Mouse (Mus musculus): ENCODE measurements at regions not wholly inside any gene's neighbourhood (a gene's known extent, or its start where the extent isn't known, plus 50 kb on each side); places are given as distances from the start of the nearest gene placed in this dataset.

DNA sequence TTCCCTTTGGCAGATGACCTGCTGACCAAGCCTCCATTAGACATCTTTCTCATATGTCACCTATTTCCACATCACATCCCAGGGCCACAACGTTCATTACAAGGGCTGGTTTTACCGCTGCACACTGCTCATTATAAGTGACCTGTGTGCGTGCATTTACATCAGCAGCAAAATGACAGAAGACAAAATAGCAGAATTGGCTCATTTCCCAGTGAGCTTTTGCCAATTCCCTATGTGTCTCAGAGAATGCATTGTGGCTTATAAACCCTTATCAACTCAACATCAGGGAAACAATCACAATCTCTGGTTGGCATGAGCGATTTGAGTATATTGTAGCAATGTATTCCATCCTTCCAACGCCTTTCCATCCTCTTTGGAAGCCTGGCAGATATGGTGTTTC is 364.7 kb downstream of the Samd5 start:
- in situ Hi-C loops (cut with MboI, MseI), result no loop called here

DNA sequence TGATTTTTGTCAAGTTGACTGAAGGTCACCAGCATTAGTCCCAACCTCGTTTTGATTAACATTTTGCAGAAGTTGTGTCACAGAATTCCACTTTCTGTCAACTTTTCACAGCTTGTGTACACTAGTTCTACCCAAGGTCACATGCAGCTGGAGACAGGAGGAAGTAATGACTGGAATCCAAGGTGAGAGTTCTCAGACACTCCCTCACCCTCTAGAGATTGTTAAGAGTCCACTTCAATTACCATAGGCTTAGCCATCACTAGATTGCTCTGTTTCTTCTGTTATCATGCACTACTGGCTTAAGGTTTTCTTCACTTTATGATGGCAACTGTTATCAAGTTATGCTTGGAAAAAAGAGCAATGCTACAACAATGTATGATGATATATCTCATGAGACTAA is 379.0 kb downstream of the Samd5 start:
- in situ Hi-C loops (cut with MboI, MseI), result no loop called here

DNA sequence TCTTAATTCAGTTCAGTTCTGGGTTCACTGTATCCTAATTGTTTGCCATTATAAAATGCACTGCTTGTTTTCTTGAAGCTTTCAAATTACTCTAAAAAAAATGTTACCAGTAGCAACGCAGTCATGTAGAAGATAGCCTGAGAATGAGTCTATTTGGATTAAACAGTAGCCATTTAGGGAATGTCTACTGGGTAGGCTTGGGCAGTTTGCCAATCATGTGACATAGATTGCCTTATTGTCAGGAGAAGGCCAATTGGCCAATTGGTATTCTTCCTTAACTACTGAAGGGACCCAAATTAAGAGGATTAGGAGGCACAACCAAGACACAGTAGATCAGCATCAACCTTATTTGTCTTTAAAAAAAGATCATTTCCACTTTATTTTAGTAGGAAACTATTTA is 379.7 kb downstream of the Samd5 start:
- in situ Hi-C loops (cut with MboI, MseI), result no loop called here

DNA sequence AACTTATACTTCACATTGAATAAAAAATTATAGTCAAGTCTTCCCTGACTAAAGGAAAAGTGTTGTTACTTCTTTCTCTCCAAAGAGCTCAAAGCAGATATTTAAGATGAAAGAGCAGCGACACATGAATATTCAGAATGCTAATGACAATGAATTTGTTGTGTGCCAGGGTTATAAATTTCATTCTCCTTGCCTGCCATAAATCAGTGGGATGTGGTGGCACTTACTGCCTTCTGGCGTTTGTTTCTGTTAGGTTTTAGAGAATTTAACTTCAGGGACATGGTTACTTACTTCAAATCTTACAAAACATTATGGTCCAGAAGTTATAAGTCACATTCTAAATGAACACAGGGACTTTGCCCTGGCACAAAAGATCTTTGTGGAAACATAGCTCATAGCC is 380.4 kb downstream of the Samd5 start:
- in situ Hi-C loops (cut with MboI, MseI), result no loop called here

DNA sequence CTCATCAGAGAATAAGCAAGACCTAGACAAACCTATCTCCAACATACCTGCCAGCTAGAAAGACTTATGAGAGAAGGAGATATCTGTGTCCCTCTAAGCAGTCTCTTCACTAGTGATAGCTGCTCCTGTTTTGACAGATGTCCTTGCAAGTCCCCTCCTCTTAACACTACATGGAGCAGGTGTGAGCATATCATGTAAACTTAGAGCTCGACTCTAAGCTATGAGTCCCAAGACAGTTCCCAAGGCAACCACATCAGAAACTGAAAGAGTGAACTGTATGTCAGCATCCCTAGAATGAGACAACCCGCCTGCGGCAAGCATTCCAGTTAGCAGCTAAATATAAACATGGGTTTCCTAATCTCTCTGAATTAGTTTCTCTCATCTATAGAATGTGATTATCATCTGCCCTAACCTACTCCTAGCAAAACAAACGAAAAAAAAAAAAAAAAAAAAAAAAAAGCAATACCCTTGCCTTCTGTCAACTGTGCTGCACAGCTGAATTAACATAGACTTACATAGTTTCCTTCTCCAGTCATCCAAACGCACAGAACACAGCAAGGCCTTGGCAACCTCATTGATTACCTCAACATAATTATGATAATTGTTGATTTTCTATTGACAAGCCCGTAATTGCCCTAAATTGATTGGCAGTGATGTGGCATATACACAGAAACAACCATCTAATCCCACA is 383.4 kb downstream of the Samd5 start:
- in situ Hi-C loops (cut with MboI, MseI), result no loop called here

DNA sequence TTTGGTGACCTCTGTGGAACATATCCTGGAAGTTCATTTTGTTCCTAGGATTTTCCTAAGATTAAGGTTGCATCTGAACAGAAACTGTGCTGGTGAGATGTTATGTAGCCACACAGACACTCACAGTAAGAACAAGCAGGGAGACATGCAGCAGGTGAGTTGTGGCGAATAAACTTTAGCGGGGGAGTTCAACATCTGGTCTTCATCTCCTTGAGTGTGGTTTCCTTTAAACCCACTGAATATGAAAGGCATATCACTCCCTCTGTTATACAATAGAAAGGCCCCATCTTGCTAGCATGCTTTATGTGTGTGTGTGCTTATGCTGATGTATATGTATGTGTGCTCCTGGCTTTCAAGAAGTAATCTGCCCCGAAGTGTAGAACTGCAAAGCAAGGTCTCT is 387.1 kb upstream of the Sash1 start:
- in situ Hi-C loops (cut with MboI, MseI), result no loop called here

DNA sequence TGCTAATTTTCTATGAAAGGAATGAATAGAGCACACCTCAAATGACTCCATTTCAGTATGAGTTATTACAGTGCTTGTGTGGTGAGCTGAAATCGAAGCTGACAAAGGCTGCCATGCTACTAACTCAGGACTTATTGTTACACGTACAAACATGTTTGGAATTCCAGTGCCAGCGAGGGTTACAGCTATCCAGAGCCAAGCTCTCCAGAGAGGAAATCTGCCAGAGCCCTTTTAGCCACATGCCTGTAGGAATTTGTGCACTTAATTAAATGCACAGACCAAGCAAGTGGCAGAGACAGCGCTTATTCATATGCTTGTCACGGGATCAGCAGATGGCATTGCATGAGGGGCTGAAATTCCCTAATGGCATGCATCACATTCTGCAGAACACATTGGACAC is 386.4 kb upstream of the Sash1 start:
- in situ Hi-C loops (cut with MboI, MseI), result no loop called here

DNA sequence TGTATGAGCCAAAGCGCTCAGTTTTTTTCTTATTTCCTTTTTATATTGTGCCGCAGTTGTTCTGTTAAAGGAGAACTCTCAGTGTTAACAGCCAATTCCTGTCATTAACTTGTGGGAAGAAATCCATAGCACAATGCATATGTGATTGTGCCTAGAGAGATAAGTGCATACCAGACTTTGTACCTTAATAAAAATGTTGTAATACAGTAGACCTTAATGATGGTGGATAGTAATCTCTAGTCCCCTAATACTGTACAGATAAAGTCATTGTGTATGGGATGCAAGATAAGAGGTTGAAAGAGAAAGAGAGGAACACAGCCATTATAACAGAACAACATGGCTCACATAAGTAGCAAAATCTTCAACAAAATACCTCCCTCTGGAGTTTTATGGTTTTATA is 379.7 kb upstream of the Sash1 start:
- in situ Hi-C loops (cut with MboI, MseI), result no loop called here

DNA sequence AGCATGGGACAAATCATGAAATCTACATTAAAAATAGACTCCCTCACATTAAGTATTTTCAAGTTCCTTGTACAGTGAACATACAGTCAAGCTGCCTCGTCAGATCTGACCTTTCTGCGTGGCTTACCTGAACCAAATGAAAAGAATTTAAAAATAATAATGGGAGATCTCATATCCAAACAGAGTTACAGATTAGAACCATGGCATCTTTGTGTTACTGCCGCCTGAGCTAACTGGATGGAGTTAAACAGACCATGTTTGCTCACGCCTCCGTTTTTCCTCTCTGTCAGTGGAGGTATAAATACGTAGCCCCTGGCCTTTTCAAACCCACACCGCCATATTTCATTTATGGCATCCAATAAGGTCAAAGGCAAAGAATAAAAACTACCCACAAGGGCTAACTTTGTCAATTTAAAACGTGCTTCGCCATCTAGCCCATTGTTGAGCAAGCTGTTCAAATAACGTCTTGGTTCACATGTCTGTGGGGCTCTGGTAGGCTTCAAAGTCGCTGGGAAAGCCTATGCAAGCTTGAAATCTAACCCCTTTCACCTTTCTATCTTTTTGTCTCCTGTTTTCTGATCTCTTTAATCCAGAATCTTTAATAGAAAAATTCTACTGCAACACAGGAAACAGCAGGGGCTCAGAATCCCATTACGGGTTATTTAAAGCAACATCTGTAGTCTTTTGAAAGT is 378.6 kb upstream of the Sash1 start:
- in situ Hi-C loops (cut with MboI, MseI), result no loop called here

DNA sequence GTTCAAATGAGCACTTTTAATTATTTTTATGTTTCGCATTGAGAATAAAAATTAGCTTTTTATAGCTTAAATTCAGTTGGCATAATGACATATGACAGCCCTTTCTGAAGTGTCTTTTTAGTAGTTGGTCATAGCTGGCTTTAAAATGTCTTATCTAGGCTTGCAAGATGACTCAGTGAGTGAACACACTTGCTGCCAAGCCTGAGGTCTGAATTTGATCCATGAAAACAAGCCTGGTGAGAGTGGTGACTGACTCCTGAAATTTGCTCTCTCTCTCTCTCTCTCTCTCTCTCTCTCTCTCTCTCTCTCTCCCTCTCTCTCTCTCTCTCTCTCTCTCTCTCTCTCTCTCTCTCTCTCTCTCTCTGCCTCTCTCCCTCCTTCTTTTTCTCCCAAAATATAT is 372.8 kb upstream of the Sash1 start:
- in situ Hi-C loops (cut with MboI, MseI), result loop anchor here in 1 of 2 experiments (10.0 kb wide), 1 partner anchor 1264 kb away; no protein-coding TSS in a partner anchor

DNA sequence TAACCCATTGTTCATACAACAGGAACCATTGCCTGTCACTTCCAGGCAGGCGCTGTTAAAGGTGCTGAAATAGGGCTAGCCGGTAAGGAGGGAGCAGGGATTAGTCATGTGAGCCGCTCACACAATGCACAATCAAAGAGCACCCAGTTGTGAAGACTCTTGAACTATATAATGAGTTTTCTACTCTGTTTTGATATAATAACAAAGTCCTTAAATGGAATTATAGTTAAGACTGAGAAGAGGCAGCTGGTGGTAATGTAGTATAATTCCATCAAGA is 367.0 kb upstream of the Sash1 start:
- in situ Hi-C loops (cut with MboI, MseI), result loop anchor here in 1 of 2 experiments (10.0 kb wide), 1 partner anchor 1258 kb away; no protein-coding TSS in a partner anchor

DNA sequence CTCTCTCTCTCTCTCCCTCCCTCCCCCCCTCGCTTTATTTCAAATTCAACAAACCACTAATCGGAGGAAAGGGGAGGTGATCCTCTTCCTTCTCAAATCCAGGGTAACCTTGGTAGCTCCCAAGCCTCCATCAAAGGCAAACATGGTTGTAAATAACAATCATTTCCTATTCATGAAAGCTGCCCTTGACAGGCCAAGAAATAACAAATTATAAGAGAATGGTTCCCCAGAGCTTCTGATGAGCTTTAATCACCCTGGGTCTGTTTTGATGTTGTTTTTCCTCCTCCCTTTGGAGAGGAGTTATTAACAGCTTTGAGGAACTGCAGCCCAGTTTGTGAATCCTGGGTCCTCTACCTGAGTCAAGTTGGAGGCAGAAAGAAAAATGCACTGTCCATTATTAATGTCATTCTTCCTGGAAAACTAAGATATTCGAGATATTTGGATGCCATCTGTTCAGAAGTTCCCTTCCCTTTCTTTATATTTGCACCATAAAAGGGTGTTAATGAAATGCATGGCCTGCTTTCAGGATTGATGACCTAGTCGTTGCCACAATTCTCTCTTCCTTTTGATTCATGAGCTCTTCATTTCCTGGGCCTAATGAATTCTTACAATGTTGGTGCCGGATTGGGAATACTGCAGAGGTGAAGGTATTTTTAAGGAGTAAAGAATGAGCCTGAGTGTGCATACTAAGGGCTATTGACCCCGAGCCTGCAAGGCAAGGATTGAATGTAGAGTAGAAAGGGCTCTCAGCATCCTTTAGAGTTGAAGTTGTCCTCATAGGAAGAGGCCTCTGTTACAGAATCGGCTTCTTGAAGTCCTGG is 366.5 kb upstream of the Sash1 start:
- in situ Hi-C loops (cut with MboI, MseI), result loop anchor here in 1 of 2 experiments (10.0 kb wide), 1 partner anchor 1258 kb away; no protein-coding TSS in a partner anchor

DNA sequence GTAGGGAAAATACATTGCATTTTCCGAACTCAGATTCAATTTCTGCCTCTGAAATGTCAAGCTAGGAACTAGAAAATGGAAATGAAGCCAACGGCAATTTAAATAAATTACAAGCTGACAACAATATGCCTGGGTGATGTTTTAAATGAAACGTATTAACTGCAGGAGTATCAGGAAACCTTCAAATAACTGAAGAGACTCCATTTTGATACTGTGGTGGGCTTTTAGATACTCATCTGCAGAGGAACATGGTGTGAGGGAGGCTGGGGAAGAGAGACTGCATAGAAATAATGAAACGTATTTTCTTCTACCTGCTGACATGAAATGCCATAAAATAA is 357.4 kb upstream of the Sash1 start:
- in situ Hi-C loops (cut with MboI, MseI), result no loop called here

DNA sequence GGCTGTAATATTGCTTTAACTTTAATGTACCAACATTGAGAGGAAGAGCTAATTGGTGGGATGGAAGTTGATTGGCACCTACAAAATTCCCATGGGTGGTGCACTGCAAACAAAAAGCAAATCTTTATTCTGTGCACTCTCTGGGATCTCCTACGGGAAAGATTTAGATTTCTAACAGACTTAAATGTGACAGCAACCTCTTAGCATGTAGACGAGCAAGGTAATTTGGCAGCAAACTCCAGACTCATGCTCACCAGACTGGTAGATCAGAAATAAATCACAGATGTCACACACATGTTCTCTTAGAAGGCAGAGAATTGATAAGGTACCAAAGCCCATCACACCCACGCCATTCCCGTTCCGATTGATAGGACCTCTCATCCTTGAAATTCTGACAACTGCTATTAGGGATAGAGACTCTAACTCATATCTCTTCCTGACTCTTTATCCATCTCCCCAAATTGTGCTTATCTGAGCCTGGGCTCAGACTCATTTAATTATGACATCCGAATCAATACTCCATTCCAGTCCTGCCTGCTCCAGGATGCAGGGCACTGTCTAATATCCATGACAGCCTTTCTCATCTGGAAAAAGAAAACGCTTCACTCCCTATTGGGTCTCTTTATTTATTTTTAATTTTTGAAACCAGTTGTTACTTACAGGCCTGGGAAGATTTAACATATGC is 356.9 kb upstream of the Sash1 start:
- in situ Hi-C loops (cut with MboI, MseI), result no loop called here

DNA sequence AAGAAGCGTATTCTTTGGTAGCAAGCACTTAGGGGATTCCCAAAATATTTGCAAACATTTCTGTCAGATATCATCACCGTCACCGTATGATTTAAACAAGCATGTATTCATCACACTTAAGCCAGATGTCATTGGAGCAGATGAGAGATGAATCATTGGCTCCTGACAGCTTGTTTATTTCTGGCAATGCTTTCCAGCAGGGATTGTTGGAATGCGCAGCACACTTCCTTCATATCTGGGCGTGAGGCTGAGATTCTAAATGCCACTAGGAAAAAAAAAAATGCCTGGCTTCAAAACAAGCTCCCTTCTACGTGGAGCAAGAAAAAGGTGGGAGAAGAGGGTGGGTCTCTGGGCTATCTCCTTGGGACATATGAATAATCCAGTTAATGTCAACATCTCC is 354.1 kb upstream of the Sash1 start:
- in situ Hi-C loops (cut with MboI, MseI), result no loop called here

DNA sequence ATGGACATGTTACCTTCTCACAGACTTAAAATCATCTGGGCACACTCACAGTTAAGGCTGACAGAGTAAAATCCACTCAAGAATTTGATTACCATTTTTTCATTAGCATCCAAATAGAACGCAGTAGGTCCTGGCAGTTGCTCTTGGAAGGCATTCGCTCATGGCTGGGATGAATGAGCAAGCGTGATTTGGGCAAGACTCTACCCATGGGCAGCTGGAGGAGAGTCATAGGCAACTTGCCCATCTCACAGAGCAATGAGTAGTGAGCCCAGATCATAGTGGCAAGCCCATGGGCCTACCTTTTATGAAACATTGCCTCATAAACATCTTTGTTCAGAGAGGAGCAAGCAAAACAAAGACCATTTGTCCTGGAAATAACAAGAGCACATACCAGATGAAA is 345.9 kb upstream of the Sash1 start:
- in situ Hi-C loops (cut with MboI, MseI), result no loop called here

DNA sequence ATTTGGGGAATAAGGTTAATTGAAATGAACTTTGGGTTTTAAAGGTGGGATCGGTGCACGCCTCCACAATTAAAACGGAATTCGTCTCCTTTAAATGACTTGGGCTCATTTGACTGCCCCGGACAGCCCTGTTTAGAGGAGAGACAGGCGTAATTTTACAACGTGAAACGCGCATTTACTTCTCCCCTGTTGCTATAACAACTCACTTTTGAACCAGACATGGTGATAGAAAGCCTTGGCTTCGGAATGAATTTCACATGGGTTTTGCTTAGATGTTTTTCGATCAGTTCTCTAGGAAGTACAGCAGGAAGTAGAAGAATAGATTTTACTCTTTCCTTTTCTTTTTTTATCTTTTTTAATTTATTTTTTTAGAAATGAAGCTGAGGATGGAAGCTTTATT is 343.2 kb upstream of the Sash1 start:
- in situ Hi-C loops (cut with MboI, MseI), result no loop called here

DNA sequence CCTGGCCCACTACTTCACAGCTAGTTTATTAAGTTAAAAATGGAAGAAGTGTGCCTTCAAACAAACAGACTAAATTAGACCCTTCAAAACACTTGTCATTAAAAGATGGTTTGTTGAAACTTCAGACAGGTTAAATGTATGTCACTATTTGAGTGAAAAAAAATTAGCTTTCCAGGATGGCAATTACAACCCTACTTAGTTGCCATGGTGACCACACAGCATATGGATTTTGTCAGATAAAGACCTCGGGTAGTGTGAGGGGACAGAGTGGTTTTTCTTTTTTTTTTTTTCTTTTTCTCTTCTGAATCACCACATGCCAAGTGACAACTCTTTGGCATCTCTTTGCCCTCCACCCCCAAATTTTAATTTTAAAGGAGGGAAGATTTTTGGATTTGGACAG is 341.5 kb upstream of the Sash1 start:
- in situ Hi-C loops (cut with MboI, MseI), result no loop called here

DNA sequence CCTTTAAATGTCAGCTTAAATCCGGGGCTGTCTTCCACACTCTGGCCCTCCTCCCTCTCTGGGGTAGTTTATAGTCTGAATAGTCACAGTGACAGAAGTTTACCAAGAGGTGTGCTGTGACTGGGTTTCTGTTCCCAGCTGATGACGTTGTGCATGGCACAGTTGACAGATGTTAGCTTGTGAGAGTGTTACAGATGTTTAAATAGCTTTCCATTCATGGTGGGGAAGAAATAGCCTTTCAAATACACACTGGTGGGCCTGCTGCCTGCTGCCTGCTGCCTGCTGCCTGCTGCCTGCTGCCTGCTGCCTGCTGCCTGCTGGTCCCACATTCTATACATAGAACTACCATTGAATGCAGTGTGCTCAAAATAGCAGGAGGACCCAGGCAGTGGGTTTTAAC is 324.8 kb upstream of the Sash1 start:
- in situ Hi-C loops (cut with MboI, MseI), result no loop called here

DNA sequence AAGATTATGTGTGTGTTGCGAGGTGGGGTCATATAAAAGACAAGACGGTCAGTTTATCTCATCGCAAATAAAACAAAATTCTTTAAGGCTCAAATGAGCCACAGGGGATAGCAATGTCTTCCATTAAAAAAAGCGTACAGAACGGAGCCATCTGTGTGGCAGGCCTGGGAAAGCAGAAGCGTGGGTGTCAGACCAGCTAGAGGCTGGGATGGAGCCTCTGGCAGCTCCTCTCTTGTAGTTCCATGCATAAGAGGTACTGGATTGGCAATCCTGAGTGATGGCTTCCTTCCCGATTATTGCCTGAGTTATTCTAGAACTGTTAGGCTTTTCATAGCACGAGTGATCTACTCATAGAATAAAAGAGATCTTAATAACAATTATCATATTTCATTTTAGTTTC is 318.2 kb upstream of the Sash1 start:
- in situ Hi-C loops (cut with MboI, MseI), result no loop called here

DNA sequence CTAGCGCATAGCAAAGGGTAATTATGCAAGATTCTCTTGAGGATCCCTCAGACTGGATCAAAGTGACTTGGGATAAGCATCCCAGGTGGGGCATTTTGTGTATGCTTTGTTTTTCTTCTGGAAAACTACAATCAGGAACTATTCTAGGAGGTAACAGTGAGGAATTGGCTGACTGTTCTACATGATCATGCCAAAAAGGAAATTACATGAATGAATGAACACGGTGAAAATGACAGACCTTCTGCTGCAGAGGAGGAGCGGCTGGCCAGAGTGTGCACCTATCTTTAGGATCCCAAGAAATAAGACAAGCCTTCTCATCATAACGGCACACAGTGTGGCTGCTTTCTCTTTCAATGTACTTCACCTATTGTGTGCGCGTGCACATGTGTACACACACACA is 317.5 kb upstream of the Sash1 start:
- in situ Hi-C loops (cut with MboI, MseI), result no loop called here

DNA sequence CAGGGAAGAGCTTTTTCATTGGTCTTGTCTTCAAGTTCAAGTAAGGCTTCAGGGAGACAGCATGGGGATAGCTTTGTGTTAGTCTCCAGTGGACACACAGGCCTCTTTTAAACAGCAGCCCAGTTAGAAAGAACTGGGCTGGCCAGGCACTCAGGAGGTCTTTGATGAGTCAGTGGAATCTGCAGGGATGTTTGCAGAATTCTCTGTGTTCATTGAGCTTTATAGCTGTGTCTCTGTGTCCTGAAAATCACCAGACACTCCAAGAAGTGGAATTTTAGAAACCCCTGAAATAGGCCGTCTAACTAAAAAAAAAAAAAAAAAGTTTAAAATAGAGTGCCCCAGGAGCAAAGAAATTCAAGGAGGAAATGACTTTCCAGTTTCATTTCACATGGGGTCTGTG is 317.1 kb upstream of the Sash1 start:
- in situ Hi-C loops (cut with MboI, MseI), result no loop called here
